Mouse (Mus musculus): Measurements from ENCODE around the gene Mug2.
"Not testable (repeated sequence)": the region's sequence is repeated elsewhere in the genome, so short reads cannot be mapped to it uniquely, and the experiment has no call there.

Gene Mug2

GRCm38 (mm10) chr6:122006461-122006860 lies at the start of gene Mug2:
TSS of gene Mug2 (plus strand) at chr6:122006761.
- not testable (repeated sequence) for DNase-seq (ENCODE audit: low spot score)

- not testable (repeated sequence) for DNase-seq (ENCODE audit: low spot score)
Observed at GRCm38 (mm10) chr6:121957803-121958349, 48.7 kb upstream of the Mug2 start.

GRCm38 (mm10) chr6:121975701-121976100 lies 30.9 kb upstream of the Mug2 start:
- DNase-seq (ENCODE audit: low spot score) = no peak

- DNase-seq (ENCODE audit: low spot score) = no peak
Observed at GRCm38 (mm10) chr6:122100904-122101303, 94.3 kb downstream of the Mug2 start.

- no peak for DNase-seq (ENCODE audit: low spot score)
Observed at GRCm38 (mm10) chr6:122101671-122102070, 95.1 kb downstream of the Mug2 start.

- DNase-seq (ENCODE audit: low spot score) = no peak
Observed at GRCm38 (mm10) chr6:122116963-122117362, 110.4 kb downstream of the Mug2 start.

- DNase-seq (ENCODE audit: low spot score) = no peak
Observed at GRCm38 (mm10) chr6:122129521-122129920, 123.0 kb downstream of the Mug2 start.

All from ovary, postnatal 10 days (tissue).